Mouse (Mus musculus) common myeloid progenitor, adult 5-6 weeks (primary cell): ENCODE data around the gene Krt78. TPM values are rescaled to one million over a fixed set of nuclear protein-coding genes. Genes with fewer than 3 reads are reported as not detected.

ENCODE experiments used
- ATAC-seq: replicated peaks from 2 replicates; pipeline ENCODE4 v1.8.0; 2016; ENCODE audit warnings: low read depth, mild to moderate bottlenecking, moderate TSS enrichment, inconsistent platforms; ENCODE audit not compliant: poor library complexity, severe bottlenecking
- total RNA-seq: library from RNA; stranded (forward); fragments of 200-1000, 187-1606 nt; gene quantifications from 2 replicates; pipeline ENCODE4 v1.2.3, GENCODE M21; 2017

Krt78 gene
- total RNA-seq, 1 experiment from 2014 or later: not detected

DNA sequence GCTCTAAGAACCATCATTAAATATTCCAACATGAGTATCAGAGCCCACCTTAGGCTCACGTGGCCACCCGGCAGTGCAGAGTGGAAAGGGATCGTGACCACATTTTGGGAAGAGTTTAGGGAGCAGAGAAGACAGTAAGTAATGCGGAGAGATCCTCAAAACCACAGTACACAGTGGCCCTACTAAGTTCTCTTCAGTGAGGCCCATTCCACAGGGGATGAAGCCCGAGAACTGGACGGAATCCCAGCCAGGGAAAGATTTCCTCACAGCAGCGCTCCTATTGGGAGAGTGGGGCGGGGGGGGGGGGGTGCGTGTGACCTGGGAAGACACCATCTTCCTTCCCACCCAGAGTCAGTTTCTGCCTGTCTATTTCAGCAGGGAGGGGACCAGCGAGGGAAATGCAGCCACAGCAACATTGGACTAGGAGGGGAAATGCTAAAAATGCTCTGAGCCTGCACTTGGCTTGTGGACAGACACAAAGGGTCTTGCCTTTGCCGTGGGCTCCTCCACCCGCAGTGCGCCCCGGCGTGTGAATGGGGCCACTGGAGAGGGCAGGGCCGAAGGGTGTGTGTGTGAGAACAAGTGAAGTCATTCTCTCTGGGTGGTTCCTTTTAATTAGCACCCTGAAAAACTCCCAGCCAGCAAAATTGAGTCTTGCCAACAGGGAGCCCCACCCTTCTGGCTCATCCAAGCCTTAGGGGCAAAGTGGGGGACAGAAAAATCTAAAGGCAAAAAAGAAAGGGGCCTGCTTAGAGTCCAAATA is 20.2 kb upstream of the Krt78 start:
- ATAC-seq: no peak

DNA sequence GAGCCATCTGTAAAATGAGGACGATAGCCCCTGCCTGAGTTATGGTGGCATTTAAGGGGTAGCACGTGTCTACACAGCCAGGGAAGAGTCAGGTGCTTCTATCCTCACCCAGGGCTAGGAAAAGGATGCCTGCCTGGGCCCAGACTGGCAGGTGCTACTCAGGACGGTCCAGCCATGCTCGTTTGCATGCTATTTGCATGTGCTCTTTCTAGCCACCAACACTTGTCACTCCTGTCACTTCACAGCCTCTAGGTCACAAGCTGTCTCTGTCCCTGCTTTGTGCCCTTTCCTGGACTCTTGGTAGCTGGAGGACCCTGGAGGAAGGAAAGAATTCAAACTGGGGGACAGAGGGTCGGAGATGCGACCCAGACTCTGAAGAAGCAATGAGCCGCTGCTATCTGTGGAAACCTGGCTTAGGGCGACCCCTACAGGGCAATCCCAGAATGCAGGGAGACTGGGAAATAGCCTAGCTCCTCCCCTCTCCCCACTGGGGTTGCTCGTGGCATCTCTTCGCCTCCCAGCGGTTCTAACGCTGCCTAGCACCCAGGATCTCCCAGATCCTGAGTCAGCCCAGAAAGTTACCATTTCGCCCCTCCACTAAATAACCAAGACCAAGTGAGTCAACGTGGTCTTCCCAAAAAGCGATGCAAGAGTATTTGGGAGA is 19.5 kb upstream of the Krt78 start:
- ATAC-seq: peak; percentile 83

DNA sequence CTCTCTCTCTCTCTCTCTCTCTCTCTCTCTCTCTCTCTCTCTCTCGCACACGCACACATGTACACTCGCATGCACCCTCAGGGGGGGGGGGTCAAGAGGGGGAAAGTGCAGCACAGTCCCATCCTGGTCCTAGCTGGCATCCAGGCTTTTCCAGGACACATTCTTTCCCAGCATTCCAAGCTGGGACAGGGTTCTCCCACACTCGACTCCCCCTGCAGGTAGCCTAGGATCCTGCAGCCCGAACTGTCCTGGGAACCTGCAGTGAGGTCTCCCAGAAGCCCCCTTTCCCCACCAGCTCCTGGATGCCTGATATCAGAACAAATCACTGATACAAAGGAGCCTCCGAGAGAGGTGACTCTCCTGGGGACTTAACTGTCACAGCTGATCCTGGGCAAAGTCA is 16.4 kb upstream of the Krt78 start:
- no peak for ATAC-seq

DNA sequence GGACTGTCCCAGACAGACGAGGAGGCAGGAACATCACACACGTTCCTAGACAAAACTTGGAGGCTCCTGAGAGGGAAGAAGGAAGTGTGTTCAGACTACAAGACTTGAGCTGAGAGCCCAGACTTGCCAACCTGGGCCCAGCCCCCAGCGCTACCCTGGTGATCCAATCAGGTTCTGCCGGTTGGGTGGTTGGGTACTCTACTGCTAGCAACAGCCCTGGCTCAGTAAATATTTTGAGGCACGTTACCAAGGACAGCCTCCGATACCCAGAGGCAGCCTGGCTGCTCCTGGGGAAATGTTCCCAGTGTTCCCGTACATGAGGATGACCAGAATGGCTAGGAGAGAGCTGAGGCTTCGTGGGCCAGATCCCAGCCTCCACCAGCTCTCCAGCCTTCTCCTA is 12.7 kb upstream of the Krt78 start:
- ATAC-seq: no peak

DNA sequence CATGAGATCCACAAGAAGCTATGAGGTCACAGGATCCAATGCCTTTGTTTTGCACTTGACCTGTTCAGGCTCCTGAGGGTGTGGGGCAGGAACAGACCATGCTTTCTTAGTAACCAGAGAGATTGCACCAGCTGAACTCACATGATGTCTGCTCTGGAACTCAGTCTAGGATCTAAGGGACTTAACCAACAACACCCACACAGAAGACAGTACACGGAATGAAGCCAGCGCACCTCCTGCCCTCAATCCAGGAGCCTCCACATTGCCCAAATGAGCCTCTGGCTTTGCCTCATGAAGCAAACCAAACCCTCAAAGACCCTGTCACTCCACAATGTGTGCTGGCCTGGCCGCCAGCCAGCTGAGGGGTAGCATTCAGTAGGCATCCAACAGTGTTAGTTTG is 4.8 kb upstream of the Krt78 start:
- no peak for ATAC-seq

DNA sequence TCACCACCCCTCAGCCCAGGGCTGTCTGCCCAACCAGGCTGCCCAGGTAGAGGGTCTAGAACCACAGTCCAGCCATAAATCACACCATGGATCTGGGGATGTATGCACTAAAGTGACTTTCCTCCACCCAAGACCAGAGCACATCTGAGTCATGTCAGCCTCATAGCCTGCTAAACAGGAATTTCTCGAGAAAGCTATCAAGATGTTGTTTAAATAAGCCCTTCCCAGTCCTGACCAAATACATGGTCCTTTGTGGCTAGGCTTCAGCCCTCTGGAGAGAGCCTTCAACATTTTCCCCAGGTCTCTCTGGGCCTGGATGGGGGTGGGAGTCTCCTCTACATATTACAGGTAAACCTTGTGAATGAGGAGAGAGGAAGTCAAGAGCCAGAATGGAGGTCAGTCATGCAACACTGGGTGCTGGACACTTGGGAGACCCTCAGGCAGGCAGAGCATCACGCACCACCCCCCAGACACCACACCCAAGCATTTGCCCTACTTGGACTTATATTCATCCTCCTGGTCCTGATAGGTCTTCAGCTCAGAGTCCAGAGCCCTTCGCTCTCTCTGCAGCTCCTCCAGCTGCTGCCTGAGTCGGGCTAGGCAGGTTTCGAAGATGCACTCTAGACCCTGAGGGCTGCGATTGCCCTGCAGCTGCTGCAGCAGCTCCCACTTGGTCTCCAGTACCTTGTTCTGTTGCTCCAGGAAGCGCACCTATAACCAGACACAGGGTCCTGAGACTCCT is 1.2 kb downstream of the Krt78 start:
- no peak for ATAC-seq

DNA sequence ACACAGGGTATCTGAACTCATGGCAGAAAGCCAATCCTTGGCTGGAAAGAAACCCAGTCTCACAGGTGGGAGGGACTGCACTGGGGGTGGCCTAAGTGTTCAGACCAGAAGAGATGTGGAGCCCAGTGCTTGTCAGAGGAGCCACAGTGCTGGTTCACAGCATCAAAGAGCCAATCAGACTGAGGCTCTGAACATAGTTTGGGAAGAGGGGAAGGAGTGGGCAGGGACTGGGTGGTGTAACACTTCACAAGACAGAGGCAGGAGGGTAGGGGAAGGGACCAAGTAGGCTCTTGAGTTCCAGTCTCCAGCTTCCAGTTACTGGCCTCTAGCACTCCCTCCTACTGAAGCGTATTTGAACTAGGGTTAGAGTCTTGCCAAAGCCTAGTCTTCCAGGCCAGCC is 8.7 kb downstream of the Krt78 start:
- no peak for ATAC-seq

DNA sequence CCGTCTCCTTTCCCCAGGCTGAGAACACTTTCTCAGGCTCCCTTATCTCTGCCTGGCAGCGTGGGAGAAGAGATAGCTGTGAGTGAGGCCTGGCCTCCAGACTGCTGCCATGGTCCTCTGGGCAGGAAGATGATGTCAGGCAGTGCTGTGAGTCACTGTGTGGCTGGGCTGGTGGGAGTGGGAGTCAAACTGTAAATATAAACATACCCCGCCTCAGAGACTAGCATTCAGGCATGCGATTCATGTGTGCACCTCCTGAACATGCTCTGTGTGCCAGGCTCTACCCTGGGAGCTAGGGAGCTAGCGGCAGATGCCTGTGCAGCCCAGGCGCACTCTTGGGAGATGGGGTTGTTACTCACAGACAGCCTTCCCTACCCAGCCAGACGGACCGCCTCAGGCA is 12.1 kb downstream of the Krt78 start:
- ATAC-seq: no peak

DNA sequence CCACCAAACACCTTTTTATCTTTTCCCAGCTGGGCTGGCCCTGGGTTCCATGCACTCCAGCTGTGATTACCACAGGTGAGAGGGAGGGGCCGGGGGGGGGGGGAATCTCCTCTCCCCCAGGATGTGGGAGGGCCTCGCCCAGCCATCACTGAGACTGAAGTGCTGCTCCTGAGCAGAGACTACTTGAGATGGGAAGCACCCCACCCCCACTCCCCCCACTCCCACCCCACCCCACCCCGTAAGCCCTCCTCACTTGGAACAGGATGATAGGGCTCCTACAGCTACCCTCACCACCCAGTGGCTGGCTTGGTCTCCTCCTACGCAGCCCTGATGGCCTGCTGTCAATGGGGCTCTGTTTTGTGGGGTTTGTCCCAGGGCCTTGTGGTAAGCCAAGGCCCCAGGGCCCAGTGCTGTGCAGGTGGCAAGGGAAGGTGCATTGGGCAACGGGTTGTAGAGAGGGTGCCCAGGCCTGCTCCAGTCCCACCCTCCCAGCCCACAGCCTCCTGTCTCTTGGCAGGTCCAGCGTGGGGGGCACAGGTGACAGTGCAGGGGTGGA is 13.7 kb downstream of the Krt78 start, which contains the start of gene Krt79:
Krt79 (minus strand) TSS at position 51 of the 556 bp plus-strand sequence.
- no peak for ATAC-seq

DNA sequence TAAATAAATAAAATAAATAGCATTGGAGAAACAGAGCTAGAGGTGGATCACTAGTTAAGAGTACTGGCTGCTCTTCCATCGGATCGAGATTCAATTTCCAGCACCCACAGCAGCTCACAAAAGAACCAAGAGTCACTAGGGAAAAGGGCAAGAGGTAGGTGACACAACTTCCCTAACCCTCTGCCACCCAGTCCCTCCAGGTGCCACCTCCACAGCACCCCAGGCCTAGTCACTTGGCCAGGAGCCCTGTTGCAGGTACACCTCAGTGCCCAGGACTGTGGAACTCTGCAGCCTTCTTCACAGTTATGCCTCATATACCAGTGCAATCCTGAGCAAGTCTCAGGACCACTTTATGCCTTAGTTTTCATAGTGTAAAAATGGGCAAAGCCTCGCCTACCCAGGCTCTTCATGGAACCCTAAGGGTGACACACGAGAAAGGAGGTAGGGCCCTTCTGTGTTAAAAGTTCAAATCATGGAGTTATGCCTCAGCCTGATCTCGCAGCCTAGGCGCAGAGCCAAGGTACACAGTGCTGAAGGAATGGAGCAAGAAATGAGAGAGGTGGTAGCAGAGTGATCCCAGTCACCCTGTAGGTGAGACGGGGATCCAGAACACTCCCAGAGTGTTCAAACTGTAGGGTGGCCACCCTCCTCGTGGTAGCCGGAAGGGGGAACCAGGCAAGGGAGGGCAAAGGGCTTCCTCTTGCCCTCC is 15.3 kb downstream of the Krt78 start:
- ATAC-seq: no peak

DNA sequence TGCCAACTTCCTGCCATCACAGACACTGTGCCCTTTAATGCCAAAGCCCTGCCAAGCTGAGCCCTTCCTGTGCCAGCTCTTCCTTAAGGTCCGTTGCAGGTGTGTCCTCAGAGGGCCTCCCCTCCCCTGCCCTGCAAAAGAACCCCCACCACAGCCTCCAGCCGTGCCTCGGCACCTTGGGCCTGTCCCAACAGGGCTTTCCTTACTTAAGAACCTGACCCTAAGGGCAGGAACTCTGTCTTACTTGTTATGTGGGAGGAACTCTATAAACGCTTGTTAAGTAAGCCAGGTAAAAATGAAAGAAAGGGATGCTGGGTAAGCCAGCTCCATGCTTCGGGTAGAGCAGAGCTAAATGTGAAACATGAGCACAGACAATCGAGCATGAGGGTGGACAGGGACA is 21.1 kb downstream of the Krt78 start:
- no peak for ATAC-seq

DNA sequence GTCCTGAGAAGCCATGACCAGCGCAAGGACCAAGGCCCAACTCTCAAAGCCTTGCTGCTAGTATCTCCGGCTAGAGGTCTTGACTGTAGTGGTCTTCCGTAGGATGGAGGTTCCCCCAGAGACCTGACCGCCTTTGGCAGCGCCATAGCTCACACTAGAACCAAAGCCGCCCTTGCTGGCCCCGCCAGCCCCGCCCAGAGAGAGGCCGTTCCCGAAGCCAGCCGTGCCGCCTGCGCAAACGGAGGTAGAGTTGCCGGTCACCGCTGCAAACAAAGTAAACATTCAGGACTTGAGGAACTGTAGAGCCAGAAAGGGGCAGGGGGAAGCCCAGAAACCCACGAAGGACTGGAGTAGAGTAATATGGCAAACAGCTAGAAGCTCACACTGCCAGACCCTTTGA is 24.4 kb downstream of the Krt78 start:
- ATAC-seq: no peak

DNA sequence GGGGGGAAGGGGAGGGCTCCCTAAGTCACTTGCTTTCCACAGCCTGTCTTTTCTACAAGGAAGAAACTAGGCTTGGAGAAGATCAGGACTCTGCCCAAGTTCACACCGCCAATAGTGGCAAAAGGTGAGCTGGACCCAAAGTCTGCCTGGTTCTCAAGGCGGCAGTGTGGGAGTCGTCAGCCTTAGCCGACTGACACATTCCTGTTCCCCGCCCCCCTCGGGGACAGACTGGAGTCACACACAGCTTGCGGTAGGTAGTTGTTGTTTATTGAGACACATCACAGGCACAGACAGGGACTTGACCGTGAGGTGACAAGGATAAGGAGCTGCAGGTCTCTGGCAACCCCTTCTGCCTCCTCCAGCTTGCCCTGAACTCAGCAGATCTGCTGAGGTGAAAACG is 25.0 kb downstream of the Krt78 start:
- no peak for ATAC-seq

DNA sequence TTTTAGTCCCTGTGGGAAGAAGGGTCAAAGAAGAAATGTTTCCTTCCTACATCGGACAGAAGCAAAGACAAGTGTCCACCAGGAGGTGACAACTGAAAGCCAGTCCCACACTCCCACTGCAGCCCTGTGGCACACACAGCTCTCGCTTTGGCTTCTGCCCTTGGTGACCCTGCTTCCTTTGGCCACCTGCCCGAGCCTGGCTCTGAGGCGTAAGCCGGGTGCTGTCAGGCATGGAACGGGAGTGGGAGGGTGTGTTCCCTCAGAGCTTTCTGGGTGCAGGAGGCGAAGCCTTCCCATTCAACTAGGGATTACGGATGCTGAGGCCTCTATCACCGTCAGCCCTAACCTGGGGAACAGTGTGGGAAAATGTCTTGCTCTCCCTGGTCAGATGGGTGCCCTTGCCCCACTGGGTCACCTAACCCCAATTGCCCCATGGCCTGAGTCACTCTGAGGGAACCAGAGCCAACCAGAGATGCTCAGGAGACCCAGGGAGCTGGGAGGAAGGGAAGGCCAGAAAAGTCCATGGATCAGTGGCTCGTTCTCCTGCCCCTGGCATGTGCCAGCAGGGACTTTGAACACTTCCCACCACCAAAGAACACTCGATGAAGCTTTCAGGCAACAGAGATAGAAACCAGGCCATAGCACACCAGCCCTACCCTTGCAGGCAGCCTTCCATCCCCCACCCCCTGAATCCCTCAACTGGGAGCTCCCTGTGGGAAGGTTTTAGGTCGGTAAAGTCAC is 26.6 kb downstream of the Krt78 start:
- ATAC-seq: no peak

DNA sequence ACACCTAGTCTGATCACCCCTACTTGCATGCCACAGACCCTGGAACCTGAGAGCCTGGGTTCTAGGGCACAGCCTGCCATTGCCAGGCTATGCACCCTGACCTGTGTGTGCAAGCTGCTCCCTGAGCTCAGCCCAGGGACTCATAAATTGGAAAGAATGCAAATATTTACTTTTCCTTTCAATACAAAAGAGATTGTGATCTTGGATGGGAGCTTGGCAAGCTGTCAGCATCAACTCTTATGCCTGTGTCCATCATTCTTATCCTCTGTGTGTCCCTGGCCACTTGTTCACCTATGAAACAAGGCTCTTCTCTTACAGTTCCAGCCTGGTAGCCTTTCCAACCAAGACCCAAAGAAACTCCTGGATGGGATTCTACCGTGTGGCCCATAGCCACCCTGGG is 29.0 kb downstream of the Krt78 start:
- ATAC-seq: no peak

DNA sequence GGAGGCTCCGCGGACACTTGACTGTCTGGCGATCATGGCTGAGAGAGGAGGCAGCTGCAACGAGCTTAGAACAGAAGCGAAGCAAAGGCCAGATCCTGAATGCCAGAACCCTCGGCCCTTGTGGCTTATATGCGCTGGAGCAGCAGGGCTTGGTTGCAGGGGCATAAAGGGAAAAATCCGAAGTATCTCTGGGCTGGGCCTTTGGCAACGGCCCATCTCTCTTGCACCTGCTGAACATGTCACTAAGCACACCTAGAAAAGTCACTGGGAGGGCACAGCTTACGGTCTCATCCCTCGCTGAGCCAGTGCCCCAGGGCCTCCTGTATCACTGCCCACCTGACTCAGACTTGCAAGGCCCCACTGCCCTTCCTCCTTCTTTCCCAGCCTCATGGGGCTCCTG is 29.5 kb downstream of the Krt78 start, which contains the start of gene Krt4:
Krt4 (minus strand) TSS at position 101 of the 400 bp plus-strand sequence.
- no peak for ATAC-seq

DNA sequence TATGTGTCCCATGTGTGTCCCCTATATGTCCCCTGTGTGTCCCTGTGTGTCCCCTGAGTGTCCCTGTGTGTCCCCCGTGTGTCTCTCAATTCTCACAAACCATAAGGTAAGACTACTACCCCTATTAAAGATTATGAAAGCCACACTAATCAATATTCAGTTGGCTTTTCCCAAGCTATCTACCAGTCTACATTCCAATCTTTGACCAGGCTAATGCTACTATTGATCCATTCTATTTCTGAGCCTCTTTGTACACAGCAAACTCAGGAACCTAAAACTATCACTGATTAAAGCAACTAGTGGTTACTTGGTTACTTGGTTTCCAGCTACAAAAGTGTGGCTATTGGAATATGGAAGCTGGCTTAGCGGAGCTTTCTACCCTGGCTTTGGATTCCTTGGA is 31.8 kb downstream of the Krt78 start:
- ATAC-seq: no peak

DNA sequence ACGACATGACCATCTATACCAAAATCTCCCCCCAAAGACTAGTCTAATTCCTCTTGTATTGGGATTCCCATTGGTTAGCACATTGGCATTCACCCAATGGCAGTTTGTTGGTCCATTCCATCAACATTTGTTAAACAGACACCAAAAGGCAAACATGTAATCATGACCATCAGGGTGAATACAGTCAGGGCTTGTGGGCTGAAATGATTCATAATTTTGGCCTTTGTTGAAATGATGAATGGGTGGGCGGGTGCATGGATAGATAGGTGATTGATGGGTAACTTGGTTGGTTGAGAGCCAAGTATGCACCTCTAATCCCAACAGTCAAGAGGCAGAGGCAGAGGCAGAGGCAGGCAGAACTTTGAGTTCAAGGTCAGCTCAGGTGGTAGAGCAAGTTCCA is 38.0 kb downstream of the Krt78 start:
- no peak for ATAC-seq

DNA sequence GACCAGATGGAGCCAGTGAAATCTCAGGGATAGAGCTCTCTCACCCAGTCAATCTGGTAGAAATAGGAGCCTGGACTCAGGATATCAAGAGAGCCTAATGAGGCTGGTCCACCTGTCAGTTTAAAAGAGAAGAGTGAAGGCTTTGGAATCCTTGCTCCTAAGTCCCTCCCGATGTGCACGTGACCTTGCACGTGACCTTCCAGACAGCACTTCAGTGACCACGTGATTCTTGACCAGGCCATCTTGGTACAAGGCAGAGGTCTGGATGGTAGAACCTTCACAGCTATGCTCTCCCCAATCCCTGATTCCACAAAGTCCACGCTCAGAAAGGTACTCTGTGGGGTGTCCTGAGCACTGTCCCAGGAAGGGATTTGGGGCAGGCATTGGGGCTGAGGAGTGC is 49.2 kb downstream of the Krt78 start:
- no peak for ATAC-seq
